Mouse (Mus musculus): ENCODE data around the gene Gm49383.
"Not testable (repeated sequence)": the region's sequence is repeated elsewhere in the genome, so short reads cannot be mapped to it uniquely, and the experiment has no call there.

The Gm49383 gene

GRCm38 (mm10) chr12:69198985-69199384 is 2.1 kb upstream of the Gm49383 start:
- no peak for DNase-seq

- peak; percentile 69 for DNase-seq
Measured at GRCm38 (mm10) chr12:69198164-69198535, 1.2 kb upstream of the Gm49383 start, which contains the start of gene Dnaaf2. Gene Dnaaf2, minus strand, starts transcription at chr12:69198429.

GRCm38 (mm10) chr12:69197378-69198163 is 667 bp upstream of the Gm49383 start:
- peak; percentile 46 for DNase-seq

GRCm38 (mm10) chr12:69192637-69193036 is 4.3 kb downstream of the Gm49383 start:
- DNase-seq, result no peak

- no peak for DNase-seq
Measured at GRCm38 (mm10) chr12:69191396-69191795, 5.5 kb downstream of the Gm49383 start.

GRCm38 (mm10) chr12:69190522-69190921 is 6.4 kb downstream of the Gm49383 start:
- no peak for DNase-seq

- no peak for DNase-seq
Measured at GRCm38 (mm10) chr12:69190074-69190473, 6.8 kb downstream of the Gm49383 start.

- no peak for DNase-seq
Measured at GRCm38 (mm10) chr12:69186811-69187471, 10.0 kb downstream of the Gm49383 start.

- DNase-seq, result no peak
Measured at GRCm38 (mm10) chr12:69185371-69185770, 11.5 kb downstream of the Gm49383 start.

- DNase-seq, result peak; percentile 49
Measured at GRCm38 (mm10) chr12:69184342-69185295, 12.3 kb downstream of the Gm49383 start.

- peak; percentile 97 for DNase-seq
Measured at GRCm38 (mm10) chr12:69183583-69184308, 13.2 kb downstream of the Gm49383 start, which contains the start of the genes Rpl36al and Mgat2. Gene Rpl36al, minus strand, starts transcription at chr12:69184083. Gene Mgat2, plus strand, starts transcription at chr12:69184157.

GRCm38 (mm10) chr12:69181800-69182199 is 15.1 kb downstream of the Gm49383 start:
- no peak for DNase-seq

GRCm38 (mm10) chr12:69179371-69179770 is 17.5 kb downstream of the Gm49383 start:
- DNase-seq, result no peak

- DNase-seq, result no peak
Measured at GRCm38 (mm10) chr12:69177526-69177925, 19.4 kb downstream of the Gm49383 start.

GRCm38 (mm10) chr12:69175975-69176374 is 20.9 kb downstream of the Gm49383 start:
- no peak for DNase-seq

- no peak for DNase-seq
Measured at GRCm38 (mm10) chr12:69171307-69171706, 25.6 kb downstream of the Gm49383 start.

- DNase-seq, result peak; percentile 93
Measured at GRCm38 (mm10) chr12:69168461-69169106, 28.3 kb downstream of the Gm49383 start, which contains the start of gene Lrr1. Gene Lrr1, plus strand, starts transcription at chr12:69168814.

- no peak for DNase-seq
Measured at GRCm38 (mm10) chr12:69167656-69168460, 29.0 kb downstream of the Gm49383 start.

- not testable (repeated sequence) for DNase-seq
Measured at GRCm38 (mm10) chr12:69166861-69167581, 29.9 kb downstream of the Gm49383 start.

GRCm38 (mm10) chr12:69164904-69165303 is 32.0 kb downstream of the Gm49383 start:
- DNase-seq, result no peak
